Mouse (Mus musculus): Measurements from ENCODE around the gene Evx1. TPM values are rescaled to one million over a fixed set of nuclear protein-coding genes. Genes with fewer than 3 reads are reported as not detected.

The Evx1 gene
- polyA plus RNA-seq, 1 experiment from 2014 or later = 1.9 TPM

DNA sequence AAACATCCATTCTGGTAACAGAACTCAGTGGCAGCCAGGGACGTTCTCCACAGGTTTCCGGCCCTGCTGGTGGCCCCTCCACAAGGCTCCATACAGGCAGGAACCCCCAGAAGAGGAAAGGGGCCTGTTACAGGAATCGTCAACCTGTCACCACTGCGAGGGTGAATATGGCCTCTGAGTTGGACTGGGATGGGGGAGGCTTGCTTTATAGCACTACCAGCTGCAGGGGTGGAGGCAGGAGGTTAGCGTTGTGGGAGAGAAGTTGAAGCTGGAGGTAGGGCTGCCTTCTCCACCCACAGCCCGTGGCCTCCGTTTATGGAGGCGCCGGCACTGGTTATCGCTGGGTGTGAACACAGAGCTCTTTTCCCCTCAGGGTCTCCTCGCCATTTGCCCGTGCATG lies 32.2 kb upstream of the Evx1 start:
- Histone ChIP-seq H3K36me3 (ENCODE audit: control insufficient read depth, insufficient read depth, low read length) (no peaks in the 10 kb centered on the region), H3K27ac (ENCODE audit: low read depth, low read length) (no peak overlapping the region), H3K4me1 (ENCODE audit: control insufficient read depth, insufficient read depth, low read length) (no peaks in the 10 kb centered on the region), H3K9ac (ENCODE audit: low read length) (no peak overlapping the region), H3K9me3 (ENCODE audit: control insufficient read depth, low read length) (no peaks in the 10 kb centered on the region), H3K27me3 (ENCODE audit: control insufficient read depth, insufficient read depth, low read length) (peaks cover 28% of the 10 kb centered on the region), H3K4me3 (ENCODE audit: low read depth, low read length) (no peak overlapping the region), H3K4me2 (ENCODE audit: low read depth) (no peak overlapping the region)
- DNase-seq (ENCODE audit: low spot score) (no peak), ATAC-seq (ENCODE audit: insufficient read depth, low FRiP score, low TSS enrichment) (no peak)
- WGBS = 43% methylated on average over 12 of the region's 12 CpGs

DNA sequence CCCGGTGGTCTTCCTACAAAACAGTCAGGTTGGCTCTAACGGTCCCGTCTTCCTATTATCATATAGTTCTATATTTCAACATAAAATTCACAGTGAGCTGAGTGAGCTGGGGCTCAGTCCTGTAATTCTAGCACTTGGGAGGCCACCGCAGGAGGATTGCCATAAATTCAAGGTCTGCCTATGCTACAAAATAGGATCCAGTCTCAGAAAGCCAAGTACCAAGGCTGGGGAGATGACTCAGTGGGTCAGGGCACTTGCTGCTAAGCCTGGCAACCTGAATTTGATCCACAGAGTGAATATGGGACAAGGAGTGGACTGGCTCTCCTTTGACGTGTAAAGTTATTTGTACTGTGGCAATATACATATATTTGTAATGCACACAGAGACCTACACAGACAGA lies 29.4 kb upstream of the Evx1 start:
- no peak for ATAC-seq (ENCODE audit: insufficient read depth, low FRiP score, low TSS enrichment)
- no peak for DNase-seq (ENCODE audit: low spot score)
- Histone ChIP-seq H3K36me3 (ENCODE audit: control insufficient read depth, insufficient read depth, low read length) (no peaks in the 10 kb centered on the region), H3K4me2 (ENCODE audit: low read depth) (no peak overlapping the region), H3K9ac (ENCODE audit: low read length) (no peak overlapping the region), H3K9me3 (ENCODE audit: control insufficient read depth, low read length) (no peaks in the 10 kb centered on the region), H3K27ac (ENCODE audit: low read depth, low read length) (no peak overlapping the region), H3K4me3 (ENCODE audit: low read depth, low read length) (no peak overlapping the region), H3K27me3 (ENCODE audit: control insufficient read depth, insufficient read depth, low read length) (peaks cover 11% of the 10 kb centered on the region; the same call in 1 of the 2 replicates), H3K4me1 (ENCODE audit: control insufficient read depth, insufficient read depth, low read length) (no peaks in the 10 kb centered on the region)
- WGBS = 81% methylated on average over 5 of the region's 5 CpGs

DNA sequence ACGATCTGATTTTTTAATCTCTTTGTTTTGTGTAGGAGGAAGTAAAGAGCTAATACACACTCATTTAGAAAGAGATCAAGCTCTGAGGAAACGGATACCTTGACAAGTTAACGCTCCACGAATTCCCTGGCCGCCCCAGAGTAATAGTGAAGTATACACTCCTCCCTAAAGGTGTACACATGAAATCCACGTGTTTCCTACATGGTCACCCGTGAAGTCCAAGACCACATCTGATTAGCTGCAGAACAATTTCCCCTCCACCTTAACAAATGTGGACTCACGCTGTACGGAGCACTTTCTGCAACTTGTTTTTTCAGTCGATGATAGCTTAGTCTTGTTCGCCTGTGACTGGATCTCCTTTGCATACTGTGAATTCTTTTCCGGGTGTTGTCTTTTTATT lies 23.1 kb upstream of the Evx1 start:
- Histone ChIP-seq H3K27me3 (ENCODE audit: control insufficient read depth, insufficient read depth, low read length) (peaks cover 49% of the 10 kb centered on the region), H3K27ac (ENCODE audit: low read depth, low read length) (no peak overlapping the region), H3K4me1 (ENCODE audit: control insufficient read depth, insufficient read depth, low read length) (0 out of 2 replicates have a peak, but pooled peaks cover 3% of the 10 kb centered on the region), H3K4me2 (ENCODE audit: low read depth) (no peak overlapping the region), H3K9ac (ENCODE audit: low read length) (no peak overlapping the region), H3K36me3 (ENCODE audit: control insufficient read depth, insufficient read depth, low read length) (no peaks in the 10 kb centered on the region), H3K9me3 (ENCODE audit: control insufficient read depth, low read length) (no peaks in the 10 kb centered on the region), H3K4me3 (ENCODE audit: low read depth, low read length) (no peak overlapping the region)
- WGBS = 26% methylated on average over 12 of the region's 12 CpGs
- DNase-seq (ENCODE audit: low spot score) (no peak), ATAC-seq (ENCODE audit: insufficient read depth, low FRiP score, low TSS enrichment) (no peak)

DNA sequence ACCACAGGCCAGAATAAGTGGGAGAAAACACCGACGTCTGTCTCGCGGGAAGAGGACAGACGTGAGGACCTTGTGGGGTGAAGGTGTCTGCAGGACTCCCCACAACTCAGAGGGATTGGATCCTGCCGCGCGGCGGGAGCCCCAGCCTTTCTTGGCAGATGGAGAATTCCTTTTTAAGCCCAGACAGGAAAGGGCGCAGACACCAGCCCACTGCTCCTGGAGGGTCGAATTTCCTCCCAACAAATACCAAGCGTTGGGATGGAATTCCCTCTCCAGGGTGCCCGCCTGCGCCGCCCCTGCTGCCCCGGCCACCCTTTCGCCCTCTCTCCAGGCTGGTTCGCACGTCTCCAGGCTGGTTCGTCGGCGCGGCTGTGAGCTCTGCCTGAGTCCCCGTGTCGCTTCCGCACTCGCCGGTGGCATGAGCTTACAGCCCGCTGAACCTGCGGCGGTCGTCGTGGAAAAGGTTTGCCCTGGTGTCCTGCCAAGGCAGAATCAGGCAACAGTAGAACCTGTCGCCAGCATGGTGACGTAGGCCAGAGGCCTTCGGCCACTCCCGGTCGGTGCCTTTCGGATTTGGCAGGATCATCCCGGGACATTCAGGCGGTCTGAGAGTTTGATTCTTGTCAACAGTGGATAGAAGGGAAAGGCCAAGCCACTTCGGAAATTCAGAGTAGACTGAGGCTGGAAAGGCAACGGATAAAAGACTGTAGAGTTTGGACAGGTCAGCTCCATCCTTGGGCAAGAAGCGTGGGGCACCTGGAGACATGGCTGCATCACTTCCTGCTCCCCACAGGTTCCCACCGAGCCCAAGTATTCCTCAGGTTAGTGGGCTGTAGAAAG lies 22.1 kb upstream of the Evx1 start:
- peak overlapping the region; percentile 15; the same call in 1 of the 2 replicates for H3K4me3 ChIP-seq (ENCODE audit: low read depth, low read length)
- DNase-seq (ENCODE audit: low spot score) = peak; percentile 61
- no peak overlapping the region for H3K27ac ChIP-seq (ENCODE audit: low read depth, low read length)
- WGBS = 2% methylated on average over 45 of the region's 45 CpGs
- H3K4me1 ChIP-seq (ENCODE audit: control insufficient read depth, insufficient read depth, low read length) = 0 out of 2 replicates have a peak, but pooled peaks cover 3% of the 10 kb centered on the region
- no peak for ATAC-seq (ENCODE audit: insufficient read depth, low FRiP score, low TSS enrichment)
- peak overlapping the region; percentile 38 for H3K4me2 ChIP-seq (ENCODE audit: low read depth)
- no peaks in the 10 kb centered on the region for H3K36me3 ChIP-seq (ENCODE audit: control insufficient read depth, insufficient read depth, low read length)
- H3K27me3 ChIP-seq (ENCODE audit: control insufficient read depth, insufficient read depth, low read length) = peaks cover 49% of the 10 kb centered on the region
- H3K9me3 ChIP-seq (ENCODE audit: control insufficient read depth, low read length) = no peaks in the 10 kb centered on the region
- no peak overlapping the region for H3K9ac ChIP-seq (ENCODE audit: low read length)

DNA sequence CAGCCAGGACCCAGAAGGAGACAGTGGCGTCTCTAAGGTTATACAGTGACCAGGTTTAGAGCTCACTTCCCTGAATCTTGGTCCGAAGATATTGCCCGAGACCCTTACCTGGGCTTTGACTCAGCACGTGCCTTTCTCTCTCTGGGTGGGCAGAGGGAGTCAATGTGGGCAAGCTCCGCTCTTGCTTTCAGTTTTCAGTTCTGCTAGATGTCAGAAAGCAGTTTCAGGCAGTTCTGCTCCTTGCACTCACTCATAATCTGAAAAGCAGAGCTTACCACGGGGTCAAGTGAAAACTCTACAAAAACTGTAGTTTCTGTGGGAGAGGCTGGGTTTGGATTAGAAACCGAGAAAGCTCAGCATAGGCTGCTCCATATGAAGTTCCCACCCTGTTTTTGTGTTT lies 21.0 kb upstream of the Evx1 start:
- H3K36me3 ChIP-seq (ENCODE audit: control insufficient read depth, insufficient read depth, low read length) = no peaks in the 10 kb centered on the region
- no peak overlapping the region for H3K9ac ChIP-seq (ENCODE audit: low read length)
- no peak overlapping the region for H3K4me3 ChIP-seq (ENCODE audit: low read depth, low read length)
- 58% methylated on average over 7 of the region's 7 CpGs for WGBS
- DNase-seq (ENCODE audit: low spot score) (no peak), ATAC-seq (ENCODE audit: insufficient read depth, low FRiP score, low TSS enrichment) (no peak)
- H3K27ac ChIP-seq (ENCODE audit: low read depth, low read length) = no peak overlapping the region
- H3K27me3 ChIP-seq (ENCODE audit: control insufficient read depth, insufficient read depth, low read length) = peaks cover 49% of the 10 kb centered on the region
- H3K4me1 ChIP-seq (ENCODE audit: control insufficient read depth, insufficient read depth, low read length) = 0 out of 2 replicates have a peak, but pooled peaks cover 3% of the 10 kb centered on the region
- H3K4me2 ChIP-seq (ENCODE audit: low read depth) = no peak overlapping the region
- H3K9me3 ChIP-seq (ENCODE audit: control insufficient read depth, low read length) = no peaks in the 10 kb centered on the region

DNA sequence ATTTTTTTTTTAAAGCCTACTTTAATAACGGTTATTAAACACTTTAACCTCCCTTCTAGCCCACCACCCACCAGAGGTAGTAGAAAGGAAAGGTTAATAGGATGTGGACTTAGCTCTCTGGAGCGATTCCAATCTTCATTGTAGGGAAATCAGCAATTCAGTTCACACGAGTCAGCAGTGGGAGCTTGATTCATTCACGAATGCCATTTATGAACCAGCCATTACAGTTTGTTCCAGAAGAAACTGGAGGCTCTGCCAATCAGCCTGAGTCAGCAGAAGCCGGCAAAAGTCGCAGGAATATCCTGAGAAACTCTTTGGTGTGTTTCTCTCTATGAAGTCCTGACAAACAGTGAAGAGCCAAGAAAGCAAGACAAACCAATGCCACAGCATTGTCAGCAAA lies 18.7 kb upstream of the Evx1 start:
- WGBS = 76% methylated on average over 6 of the region's 6 CpGs
- no peak overlapping the region for H3K27ac ChIP-seq (ENCODE audit: low read depth, low read length)

DNA sequence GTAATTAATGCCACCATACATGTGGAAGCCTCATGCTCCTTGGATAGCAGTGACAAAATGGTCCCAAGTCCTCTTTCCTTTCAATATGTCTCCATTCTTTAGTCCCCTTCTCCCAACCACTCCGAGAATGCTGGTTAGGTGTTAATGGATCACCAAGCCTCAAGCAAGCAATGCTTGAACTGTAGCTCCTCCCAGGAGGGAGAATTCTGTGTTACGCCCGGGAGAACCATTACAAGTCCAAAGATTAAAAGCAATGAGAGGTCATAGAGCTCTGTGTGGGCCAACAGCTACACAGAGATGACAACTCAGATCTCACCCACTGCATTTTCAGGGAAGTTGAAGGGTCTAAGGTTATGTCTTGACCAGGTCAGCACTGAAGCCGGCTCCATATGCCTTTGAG lies 14.8 kb upstream of the Evx1 start:
- Histone ChIP-seq H3K4me1 (ENCODE audit: control insufficient read depth, insufficient read depth, low read length) (no peaks in the 10 kb centered on the region), H3K36me3 (ENCODE audit: control insufficient read depth, insufficient read depth, low read length) (no peaks in the 10 kb centered on the region), H3K4me3 (ENCODE audit: low read depth, low read length) (no peak overlapping the region), H3K9ac (ENCODE audit: low read length) (no peak overlapping the region), H3K9me3 (ENCODE audit: control insufficient read depth, low read length) (no peaks in the 10 kb centered on the region), H3K4me2 (ENCODE audit: low read depth) (no peak overlapping the region), H3K27me3 (ENCODE audit: control insufficient read depth, insufficient read depth, low read length) (0 out of 2 replicates have a peak, but pooled peaks cover 5% of the 10 kb centered on the region), H3K27ac (ENCODE audit: low read depth, low read length) (no peak overlapping the region)
- DNase-seq (ENCODE audit: low spot score) (no peak), ATAC-seq (ENCODE audit: insufficient read depth, low FRiP score, low TSS enrichment) (no peak)
- WGBS = 83% methylated on average over 4 of the region's 4 CpGs

More for the DNA sequence above, 18.7 kb upstream of the Evx1 start:
- H3K4me2 ChIP-seq (ENCODE audit: low read depth) = no peak overlapping the region
- H3K4me1 ChIP-seq (ENCODE audit: control insufficient read depth, insufficient read depth, low read length) = 0 out of 2 replicates have a peak, but pooled peaks cover 3% of the 10 kb centered on the region
- no peak overlapping the region for H3K4me3 ChIP-seq (ENCODE audit: low read depth, low read length)
- H3K9me3 ChIP-seq (ENCODE audit: control insufficient read depth, low read length) = no peaks in the 10 kb centered on the region
- no peaks in the 10 kb centered on the region for H3K36me3 ChIP-seq (ENCODE audit: control insufficient read depth, insufficient read depth, low read length)
- H3K9ac ChIP-seq (ENCODE audit: low read length) = no peak overlapping the region
- no peak for DNase-seq (ENCODE audit: low spot score)
- no peak for ATAC-seq (ENCODE audit: insufficient read depth, low FRiP score, low TSS enrichment)
- peaks cover 40% of the 10 kb centered on the region for H3K27me3 ChIP-seq (ENCODE audit: control insufficient read depth, insufficient read depth, low read length)

DNA sequence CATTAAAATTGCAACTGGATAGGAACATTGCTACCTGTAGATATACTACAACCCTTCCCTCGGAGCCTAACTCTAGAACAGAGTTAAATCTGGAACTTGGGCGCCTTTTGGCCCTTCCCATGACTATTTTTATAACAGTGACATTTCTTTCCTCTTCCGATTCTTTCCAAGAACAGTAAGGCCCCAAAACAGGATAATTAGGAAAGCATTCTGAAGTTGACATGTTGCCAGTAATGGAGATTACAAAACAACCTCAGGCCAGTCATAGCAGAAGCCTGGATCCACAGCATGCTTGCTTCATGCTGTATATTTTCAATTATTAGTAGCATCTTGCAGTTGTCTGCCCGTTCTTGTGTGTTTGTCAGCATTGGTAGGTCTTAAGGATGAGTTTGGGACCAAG lies 12.5 kb upstream of the Evx1 start:
- WGBS = 84% methylated on average over 4 of the region's 4 CpGs
- no peaks in the 10 kb centered on the region for H3K36me3 ChIP-seq (ENCODE audit: control insufficient read depth, insufficient read depth, low read length)
- no peak for ATAC-seq (ENCODE audit: insufficient read depth, low FRiP score, low TSS enrichment)
- no peak overlapping the region for H3K27ac ChIP-seq (ENCODE audit: low read depth, low read length)
- no peak overlapping the region for H3K9ac ChIP-seq (ENCODE audit: low read length)
- H3K4me2 ChIP-seq (ENCODE audit: low read depth) = no peak overlapping the region
- DNase-seq (ENCODE audit: low spot score) = no peak
- peaks cover 6% of the 10 kb centered on the region for H3K27me3 ChIP-seq (ENCODE audit: control insufficient read depth, insufficient read depth, low read length)
- H3K9me3 ChIP-seq (ENCODE audit: control insufficient read depth, low read length) = no peaks in the 10 kb centered on the region
- peaks cover 4% of the 10 kb centered on the region; the same call in 1 of the 2 replicates for H3K4me1 ChIP-seq (ENCODE audit: control insufficient read depth, insufficient read depth, low read length)
- no peak overlapping the region for H3K4me3 ChIP-seq (ENCODE audit: low read depth, low read length)

DNA sequence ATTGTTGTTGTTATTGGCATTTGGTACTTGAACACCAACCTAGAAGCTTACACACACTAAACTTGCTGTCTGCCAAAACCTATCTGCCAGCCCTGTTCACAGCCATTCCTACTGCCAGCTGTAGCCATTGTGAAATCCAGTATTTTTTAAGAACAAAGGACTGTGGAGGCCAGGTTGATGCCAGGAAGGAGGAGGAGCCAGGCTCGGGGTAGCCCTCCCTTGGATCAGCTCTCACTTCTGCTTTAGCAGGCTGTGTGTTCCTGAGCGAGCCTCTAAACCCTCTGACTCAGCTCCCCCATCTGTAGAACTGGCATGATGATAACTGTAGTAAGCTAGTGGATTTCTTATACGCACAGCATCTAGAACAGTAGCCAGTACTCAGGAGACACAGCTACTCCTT lies 9.9 kb upstream of the Evx1 start:
- Histone ChIP-seq H3K4me3 (ENCODE audit: low read depth, low read length) (no peak overlapping the region), H3K9ac (ENCODE audit: low read length) (no peak overlapping the region), H3K27ac (ENCODE audit: low read depth, low read length) (no peak overlapping the region), H3K27me3 (ENCODE audit: control insufficient read depth, insufficient read depth, low read length) (peaks cover 31% of the 10 kb centered on the region), H3K9me3 (ENCODE audit: control insufficient read depth, low read length) (no peaks in the 10 kb centered on the region), H3K36me3 (ENCODE audit: control insufficient read depth, insufficient read depth, low read length) (no peaks in the 10 kb centered on the region), H3K4me1 (ENCODE audit: control insufficient read depth, insufficient read depth, low read length) (peaks cover 6% of the 10 kb centered on the region; the same call in 1 of the 2 replicates), H3K4me2 (ENCODE audit: low read depth) (no peak overlapping the region)
- 72% methylated on average over 3 of the region's 3 CpGs for WGBS
- ATAC-seq (ENCODE audit: insufficient read depth, low FRiP score, low TSS enrichment) (no peak), DNase-seq (ENCODE audit: low spot score) (no peak)
